Mouse (Mus musculus) heart, embryonic 11.5 days (tissue): ENCODE measurements around the gene Gm9945. TPM values are rescaled to one million over a fixed set of nuclear protein-coding genes. Genes with fewer than 3 reads are reported as not detected.

Experiments used
- ATAC-seq: fragments of 200-750 bp; cut with Nextera tagmentation; replicated peaks from 2 replicates; pipeline ENCODE4 v1.8.0; 2017; ENCODE audit warnings: moderate library complexity; ENCODE audit not compliant: insufficient number of reproducible peaks, low FRiP score, low TSS enrichment
- H3K27ac ChIP-seq: fragments of 300-500 bp; sonication (generic); 2 replicates; pipeline ENCODE4 v1.5.1; 2014; ENCODE audit warnings: mild to moderate bottlenecking, low read depth, low read length
- H3K27me3 ChIP-seq: fragments of 300-500 bp; sonication (generic); 2 replicates; pipeline ENCODE4 v1.6.1; 2014; ENCODE audit warnings: mild to moderate bottlenecking, low read length, mixed read lengths; ENCODE audit not compliant: control insufficient read depth, insufficient read depth
- H3K36me3 ChIP-seq: fragments of 300-500 bp; sonication (generic); 2 replicates; pipeline ENCODE4 v1.6.1; 2014; ENCODE audit warnings: mild to moderate bottlenecking, low read length, moderate library complexity, mixed read lengths; ENCODE audit not compliant: control insufficient read depth, insufficient read depth
- H3K4me1 ChIP-seq: fragments of 300-500 bp; sonication (generic); 2 replicates; pipeline ENCODE4 v1.6.1; 2014; ENCODE audit warnings: low read length; ENCODE audit not compliant: control insufficient read depth, insufficient read depth
- H3K4me2 ChIP-seq: fragments of 300-500 bp; sonication (generic); 2 replicates; pipeline ENCODE4 v1.6.1; 2014; ENCODE audit warnings: mild to moderate bottlenecking, moderate library complexity
- H3K4me3 ChIP-seq: fragments of 300-500 bp; sonication (generic); 2 replicates; pipeline ENCODE4 v1.5.1; 2014; ENCODE audit warnings: low read depth, low read length
- H3K9ac ChIP-seq: fragments of 300-500 bp; sonication (generic); 2 replicates; pipeline ENCODE4 v1.6.1; 2014; ENCODE audit warnings: mild to moderate bottlenecking, low read depth, low read length, moderate library complexity
- H3K9me3 ChIP-seq: fragments of 300-500 bp; sonication (generic); replicated peaks from 2 replicates; pipeline ENCODE4 v1.6.1; 2016; ENCODE audit warnings: low read length; ENCODE audit not compliant: control insufficient read depth
- WGBS: fragments of 180-500 bp; shearing (Covaris S2); extraction: QIAGEN DNeasy Blood & Tissue Kit; methylation state at CpG from one replicate; pipeline ENCODE4 v1.1.7; 2014; ENCODE audit not compliant: insufficient replicate concordance; 5-methylcytosine and 5-hydroxymethylcytosine counted together
- polyA plus RNA-seq: library from polyadenylated mRNA; unstranded; fragments of >200 nt; fragmentation: Nextera tagmentation; extraction: Ambion mirVana; gene quantifications from 2 replicates; pipeline ENCODE4 v1.2.1, GENCODE M21; 2014

Gene Gm9945
- polyA plus RNA-seq, 1 experiment from 2014 or later, result 0.29 TPM

GRCm38 (mm10) chr11:53443861-53444260 is 36.1 kb upstream of the Gm9945 start:
- no peaks in the 10 kb centered on the region for H3K9me3 ChIP-seq
- no peak for ATAC-seq
- 44% methylated on average over 6 of the region's 6 CpGs for WGBS

GRCm38 (mm10) chr11:53445562-53445961 is 34.4 kb upstream of the Gm9945 start:
- no peak for ATAC-seq
- Histone ChIP-seq H3K9me3 (no peaks in the 10 kb centered on the region), H3K27me3 (0 out of 2 replicates have a peak, but pooled peaks cover 5% of the 10 kb centered on the region), H3K4me2 (no peak overlapping the region), H3K27ac (no peak overlapping the region), H3K4me1 (peaks cover 2% of the 10 kb centered on the region; the same call in 1 of the 2 replicates), H3K4me3 (no peak overlapping the region), H3K9ac (no peak overlapping the region), H3K36me3 (no peaks in the 10 kb centered on the region)
- 29% methylated on average over 13 of the region's 13 CpGs for WGBS

More at GRCm38 (mm10) chr11:53443861-53444260, 36.1 kb upstream of the Gm9945 start:
- H3K4me2 ChIP-seq, result no peak overlapping the region
- no peaks in the 10 kb centered on the region for H3K27me3 ChIP-seq
- H3K9ac ChIP-seq, result no peak overlapping the region
- no peak overlapping the region for H3K27ac ChIP-seq
- H3K4me3 ChIP-seq, result no peak overlapping the region
- H3K36me3 ChIP-seq, result no peaks in the 10 kb centered on the region
- peaks cover 2% of the 10 kb centered on the region; the same call in 1 of the 2 replicates for H3K4me1 ChIP-seq

- H3K4me2 ChIP-seq, result no peak overlapping the region
- H3K4me3 ChIP-seq, result no peak overlapping the region
- H3K9me3 ChIP-seq, result no peaks in the 10 kb centered on the region
- 0 out of 2 replicates have a peak, but pooled peaks cover 5% of the 10 kb centered on the region for H3K27me3 ChIP-seq
- whole genome bisulfite sequencing, result 81% methylated on average over 13 of the region's 13 CpGs
- ATAC-seq, result no peak
- peaks cover 2% of the 10 kb centered on the region; the same call in 1 of the 2 replicates for H3K4me1 ChIP-seq
- H3K9ac ChIP-seq, result no peak overlapping the region
- H3K27ac ChIP-seq, result no peak overlapping the region
- no peaks in the 10 kb centered on the region for H3K36me3 ChIP-seq
Observed at GRCm38 (mm10) chr11:53446183-53446582, 33.8 kb upstream of the Gm9945 start.

- Histone ChIP-seq H3K4me1 (no peaks in the 10 kb centered on the region), H3K4me2 (no peak overlapping the region), H3K27ac (no peak overlapping the region), H3K9ac (no peak overlapping the region), H3K27me3 (0 out of 2 replicates have a peak, but pooled peaks cover 5% of the 10 kb centered on the region), H3K9me3 (no peaks in the 10 kb centered on the region), H3K4me3 (no peak overlapping the region), H3K36me3 (no peaks in the 10 kb centered on the region)
- 85% methylated on average over 8 of the region's 8 CpGs for WGBS
- ATAC-seq, result no peak
Observed at GRCm38 (mm10) chr11:53447996-53448395, 32.0 kb upstream of the Gm9945 start.

DNA sequence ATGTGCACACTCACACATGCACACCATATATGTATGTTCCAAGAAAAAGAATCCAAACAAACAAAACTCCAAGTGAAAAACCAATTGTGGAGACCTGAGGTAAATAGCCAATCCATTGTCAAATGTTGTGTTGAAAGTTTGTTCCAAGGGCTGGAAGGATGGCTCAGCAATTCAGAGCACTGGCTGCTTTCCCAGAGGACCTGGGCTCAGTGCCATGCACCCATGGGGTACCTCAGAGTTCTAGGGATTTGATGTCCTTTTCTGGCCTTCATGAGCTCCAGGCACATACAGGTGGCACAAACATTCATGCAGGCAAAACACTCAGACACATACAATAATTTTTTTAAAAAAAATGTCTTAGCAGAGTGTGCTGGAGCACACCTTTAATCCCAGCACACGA is 31.4 kb upstream of the Gm9945 start:
- H3K27me3 ChIP-seq, result 0 out of 2 replicates have a peak, but pooled peaks cover 5% of the 10 kb centered on the region
- no peak overlapping the region for H3K4me3 ChIP-seq
- H3K9me3 ChIP-seq, result no peaks in the 10 kb centered on the region
- no peak for ATAC-seq
- H3K36me3 ChIP-seq, result no peaks in the 10 kb centered on the region
- H3K4me2 ChIP-seq, result no peak overlapping the region
- H3K9ac ChIP-seq, result no peak overlapping the region
- 88% methylated on average over 1 of the region's 1 CpGs for WGBS
- no peaks in the 10 kb centered on the region for H3K4me1 ChIP-seq
- no peak overlapping the region for H3K27ac ChIP-seq

- 38% methylated on average over 15 of the region's 15 CpGs for WGBS
- H3K4me1 ChIP-seq, result no peaks in the 10 kb centered on the region
- H3K4me2 ChIP-seq, result no peak overlapping the region
- ATAC-seq, result no peak
- H3K27ac ChIP-seq, result no peak overlapping the region
- H3K27me3 ChIP-seq, result 0 out of 2 replicates have a peak, but pooled peaks cover 5% of the 10 kb centered on the region
- H3K36me3 ChIP-seq, result no peaks in the 10 kb centered on the region
- no peaks in the 10 kb centered on the region for H3K9me3 ChIP-seq
- no peak overlapping the region for H3K9ac ChIP-seq
- H3K4me3 ChIP-seq, result no peak overlapping the region
Observed at GRCm38 (mm10) chr11:53450070-53450705, 29.8 kb upstream of the Gm9945 start.

DNA sequence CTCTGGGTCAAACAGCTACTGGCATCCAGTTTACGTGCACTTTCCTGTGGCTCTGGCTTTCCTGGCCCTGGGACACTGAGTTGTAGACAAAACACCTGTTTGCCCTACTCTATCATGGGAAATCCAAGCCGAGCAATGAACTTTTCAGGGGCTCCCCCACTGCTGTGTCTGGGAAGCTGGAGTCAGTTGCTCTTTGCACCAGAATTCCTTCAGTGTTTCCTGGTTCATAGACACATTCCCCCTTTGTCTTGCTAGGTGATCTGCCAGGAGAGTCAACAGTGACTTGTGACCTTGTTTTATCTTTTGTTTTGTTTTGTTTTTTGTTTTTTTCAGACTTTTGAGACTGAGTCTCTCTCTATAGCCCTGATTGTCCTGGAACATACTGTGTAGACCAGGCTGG is 28.6 kb upstream of the Gm9945 start:
- H3K36me3 ChIP-seq, result no peaks in the 10 kb centered on the region
- no peak overlapping the region for H3K27ac ChIP-seq
- no peaks in the 10 kb centered on the region for H3K4me1 ChIP-seq
- H3K27me3 ChIP-seq, result 0 out of 2 replicates have a peak, but pooled peaks cover 5% of the 10 kb centered on the region
- WGBS, result 73% methylated on average over 2 of the region's 2 CpGs
- no peak for ATAC-seq
- no peak overlapping the region for H3K4me2 ChIP-seq
- H3K4me3 ChIP-seq, result no peak overlapping the region
- H3K9ac ChIP-seq, result no peak overlapping the region
- no peaks in the 10 kb centered on the region for H3K9me3 ChIP-seq

DNA sequence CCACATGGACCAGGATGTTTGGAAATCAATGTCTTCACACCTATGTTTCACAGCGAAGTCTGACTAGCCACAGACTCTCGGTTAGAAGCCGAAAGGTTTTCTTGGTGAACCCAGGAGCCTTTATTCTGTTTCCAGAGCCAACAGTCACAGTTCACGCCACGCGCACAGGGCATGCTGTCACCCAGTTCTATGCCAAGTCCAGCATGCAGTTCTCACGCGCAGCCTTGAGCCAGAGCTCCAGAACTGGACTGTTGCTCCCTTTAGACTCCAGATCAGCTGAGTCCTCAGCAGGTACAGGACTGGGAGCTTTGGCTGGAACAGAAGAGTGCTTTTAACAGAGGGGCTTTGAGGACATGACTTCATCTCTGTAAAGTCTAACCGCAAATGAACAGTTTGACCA is 27.6 kb upstream of the Gm9945 start:
- Histone ChIP-seq H3K4me3 (no peak overlapping the region), H3K9me3 (no peaks in the 10 kb centered on the region), H3K27ac (no peak overlapping the region), H3K36me3 (no peaks in the 10 kb centered on the region), H3K27me3 (0 out of 2 replicates have a peak, but pooled peaks cover 5% of the 10 kb centered on the region), H3K4me1 (no peaks in the 10 kb centered on the region), H3K4me2 (no peak overlapping the region), H3K9ac (no peak overlapping the region)
- no peak for ATAC-seq
- WGBS, result 91% methylated on average over 9 of the region's 9 CpGs

DNA sequence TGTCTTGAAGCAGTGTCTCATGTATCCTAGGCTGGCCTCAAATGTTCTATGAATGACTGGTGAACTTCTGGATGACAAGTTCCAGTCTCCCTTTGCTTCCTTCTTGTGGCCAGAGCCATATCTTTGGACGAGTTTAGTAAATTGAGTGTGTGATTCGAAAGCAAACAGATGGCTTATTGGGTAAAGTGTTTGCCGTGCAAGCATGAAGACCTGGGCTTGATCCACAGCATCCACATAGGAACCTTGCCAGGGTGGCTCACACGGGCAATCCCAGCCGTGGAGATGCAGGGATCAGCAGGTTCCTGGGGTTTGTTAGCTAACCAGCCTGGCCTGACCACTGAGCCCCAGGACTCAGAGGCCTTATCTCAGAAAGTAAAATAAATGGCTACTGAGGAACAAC is 26.9 kb upstream of the Gm9945 start:
- Histone ChIP-seq H3K9me3 (no peaks in the 10 kb centered on the region), H3K4me2 (no peak overlapping the region), H3K27me3 (0 out of 2 replicates have a peak, but pooled peaks cover 5% of the 10 kb centered on the region), H3K27ac (no peak overlapping the region), H3K9ac (no peak overlapping the region), H3K4me3 (no peak overlapping the region), H3K36me3 (no peaks in the 10 kb centered on the region), H3K4me1 (no peaks in the 10 kb centered on the region)
- no peak for ATAC-seq
- 83% methylated on average over 5 of the region's 5 CpGs for WGBS
